ENCODE assay signal across 17 mouse cellular contexts in genomic region chr6:16702706-16703411, GRCm38 (mm10).
A peak's percentile ranks its signal among the peaks of the same experiment; 100 is the strongest.
DNase-seq lines count a peak whose midpoint lies in the region; ATAC-seq and TF ChIP-seq lines count a peak whose summit lies in the region.
"Had no signal": no experiment of that assay in that cellular context is flagged by ENCODE, and none has a peak within 500 bp of the region (broad histone marks: within the 10 kb centered on the region; RNA-seq: fewer than 3 reads in every experiment).

No protein-coding gene starts in this region.

- no peak overlapping the region for H3K27ac ChIP-seq in lung, embryonic 14.5 days (ENCODE audit: low read depth)
- no peak overlapping the region for H3K27ac ChIP-seq in forebrain, embryonic 16.5 days (ENCODE audit: low read length)
- H3K27ac ChIP-seq: hindbrain, embryonic 14.5 days; kidney, postnatal 0 days; liver, embryonic 15.5 days; midbrain, embryonic 12.5 days had no signal

- no peak overlapping the region for H3K4me3 ChIP-seq in lung, embryonic 14.5 days (ENCODE audit: low read depth, low read length)
- no peak overlapping the region for H3K4me3 ChIP-seq in forebrain, embryonic 16.5 days (replicated peaks; ENCODE audit: low read length)
- H3K4me3 ChIP-seq: liver, embryonic 15.5 days; midbrain, embryonic 12.5 days; myocyte had no signal

- no peaks in the 10 kb centered on the region for H3K9me3 ChIP-seq in lung, embryonic 14.5 days (ENCODE audit: low read depth, low read length)
- H3K9me3 ChIP-seq in forebrain, embryonic 16.5 days (ENCODE audit: control insufficient read depth, low read length) = no peaks in the 10 kb centered on the region
- H3K9me3 ChIP-seq: liver, embryonic 15.5 days; midbrain, embryonic 12.5 days had no signal

- DNase-seq in adrenal gland, adult 8-10 months = peak; percentile 1
- no peak for DNase-seq in adrenal gland, adult 18-20 months (ENCODE audit: low spot score in 2 of 2)
- DNase-seq in lung, embryonic 14.5 days = peak; percentile 53
- DNase-seq in lung, postnatal 36 days = no peak
- peak; percentile 17 for DNase-seq in mesoderm, embryonic 11.5 days (ENCODE audit: low read depth, low spot score)
- no peak for DNase-seq in adipocyte (ENCODE audit: low spot score)
- DNase-seq in layer of hippocampus, adult 11-12 months (ENCODE audit: low spot score) = no peak
- DNase-seq: heart, postnatal 14 days; lung, postnatal 4 days; spleen, adult 18-20 months had no signal

- H3K9ac ChIP-seq in lung, embryonic 14.5 days = no peak overlapping the region
- H3K9ac ChIP-seq in forebrain, embryonic 16.5 days (replicated peaks; ENCODE audit: low read depth, low read length) = no peak overlapping the region
- H3K9ac ChIP-seq: hindbrain, embryonic 14.5 days; liver, embryonic 15.5 days; midbrain, embryonic 12.5 days had no signal

- TF ChIP-seq CTCF in lung, embryonic 14.5 days (IDR thresholded peaks at IDR 0.05; ENCODE audit: low read depth) = no peak

- no peaks in the 10 kb centered on the region for H3K27me3 ChIP-seq in lung, embryonic 14.5 days (ENCODE audit: insufficient read depth, low read length)
- H3K27me3 ChIP-seq in forebrain, embryonic 16.5 days (replicated peaks; ENCODE audit: control insufficient read depth, insufficient read depth, low read length) = no peaks in the 10 kb centered on the region
- H3K27me3 ChIP-seq: liver, embryonic 15.5 days; midbrain, embryonic 12.5 days had no signal

- no peak overlapping the region for H3K4me2 ChIP-seq in lung, embryonic 14.5 days
- H3K4me2 ChIP-seq in forebrain, embryonic 16.5 days (ENCODE audit: low read length) = no peak overlapping the region
- H3K4me2 ChIP-seq: hindbrain, embryonic 14.5 days; liver, embryonic 15.5 days; midbrain, embryonic 12.5 days had no signal

- WGBS in lung, embryonic 14.5 days = 33% methylated on average over 7 of the region's 7 CpGs
- 46% methylated on average over 7 of the region's 7 CpGs for WGBS in forebrain, embryonic 16.5 days

- H3K4me1 ChIP-seq in lung, embryonic 14.5 days (ENCODE audit: insufficient read depth) = no peaks in the 10 kb centered on the region
- H3K4me1 ChIP-seq in forebrain, embryonic 16.5 days (replicated peaks; ENCODE audit: control insufficient read depth, insufficient read depth, low read length) = 0 out of 2 replicates have a peak, but pooled peaks cover 4% of the 10 kb centered on the region
- H3K4me1 ChIP-seq: liver, embryonic 15.5 days; midbrain, embryonic 12.5 days had no signal

- H3K36me3 ChIP-seq in lung, embryonic 14.5 days (ENCODE audit: insufficient read depth) = no peaks in the 10 kb centered on the region
- no peaks in the 10 kb centered on the region for H3K36me3 ChIP-seq in forebrain, embryonic 16.5 days (ENCODE audit: control insufficient read depth, insufficient read depth)
- H3K36me3 ChIP-seq: liver, embryonic 15.5 days; midbrain, embryonic 12.5 days had no signal

- ATAC-seq in lung, embryonic 14.5 days (ENCODE audit: insufficient read depth) = peak; percentile 49; the same call in 1 of the 2 replicates
- ATAC-seq in forebrain, embryonic 16.5 days = peak; percentile 72
- ATAC-seq: intestine, postnatal 0 days had no signal

Comparison
In these comparisons a context has a peak if more than half of its experiments do, and no peak if none do; other contexts are left out.
1. DNase-seq: peak in adrenal gland, adult 8-10 months (single experiment), lung, embryonic 14.5 days (single experiment) and mesoderm, embryonic 11.5 days (single experiment); none in adrenal gland, adult 18-20 months (0 of 2), lung, postnatal 36 days (single experiment), adipocyte (single experiment) and layer of hippocampus, adult 11-12 months (single experiment).